Mouse (Mus musculus) midbrain, postnatal 0 days (tissue): ENCODE results near the gene Lmo2. TPM values are rescaled to one million over a fixed set of nuclear protein-coding genes. Genes with fewer than 3 reads are reported as not detected.
A peak's percentile ranks its signal among the peaks of the same experiment; 100 is the strongest.

Source experiments
- ATAC-seq: fragments of 200-750 bp; cut with Nextera tagmentation; 2 replicates; pipeline ENCODE4 v1.8.0; 2017; ENCODE audit warnings: moderate number of reproducible peaks, mild to moderate bottlenecking, moderate TSS enrichment, moderate library complexity; ENCODE audit not compliant: low FRiP score
- DNase-seq: peaks from one replicate; pipeline ENCODE4 v3.0.0-alpha.2; 2015; ENCODE audit warnings: low spot score
- H3K27ac ChIP-seq: fragments of 300-500 bp; sonication (generic); 2 replicates; pipeline ENCODE4 v1.5.1; 2014; ENCODE audit warnings: low read depth, mild to moderate bottlenecking, low read length, mixed read lengths
- H3K27me3 ChIP-seq: fragments of 300-500 bp; sonication (generic); 2 replicates; pipeline ENCODE4 v1.6.1; 2014; ENCODE audit warnings: low read length, control low read depth, mixed read lengths; ENCODE audit not compliant: insufficient read depth
- H3K36me3 ChIP-seq: fragments of 300-500 bp; sonication (generic); 2 replicates; pipeline ENCODE4 v1.6.1; 2014; ENCODE audit warnings: low read length, control low read depth, mixed read lengths; ENCODE audit not compliant: insufficient read depth
- H3K4me1 ChIP-seq: fragments of 300-500 bp; sonication (generic); 2 replicates; pipeline ENCODE4 v1.6.1; 2014; ENCODE audit warnings: mild to moderate bottlenecking, control low read depth, antibody characterized with exemption, low read length, mixed read lengths; ENCODE audit not compliant: insufficient read depth
- H3K4me2 ChIP-seq: fragments of 300-500 bp; sonication (generic); 2 replicates; pipeline ENCODE4 v1.6.1; 2014; ENCODE audit warnings: low read depth, mild to moderate bottlenecking, low read length, mixed read lengths; ENCODE audit not compliant: poor library complexity, severe bottlenecking
- H3K4me3 ChIP-seq: fragments of 300-500 bp; sonication (generic); 2 replicates; pipeline ENCODE4 v1.5.1; 2014; ENCODE audit warnings: low read depth, mild to moderate bottlenecking, low read length, moderate library complexity
- H3K9ac ChIP-seq: fragments of 300-500 bp; sonication (generic); replicated peaks from 2 replicates; pipeline ENCODE4 v1.6.1; 2014; ENCODE audit warnings: mild to moderate bottlenecking, low read length, moderate library complexity, mixed read lengths; ENCODE audit not compliant: poor library complexity, severe bottlenecking
- H3K9me3 ChIP-seq: fragments of 300-500 bp; sonication (generic); 2 replicates; pipeline ENCODE4 v1.6.1; 2016; ENCODE audit warnings: low read length, control low read depth
- CTCF ChIP-seq: IDR thresholded peaks from 2 replicates; pipeline ENCODE4 v1.5.1; 2016; ENCODE audit warnings: antibody characterized with exemption, mild to moderate bottlenecking
- WGBS: fragments of 180-500 bp; shearing (Covaris S2); extraction: QIAGEN DNeasy Blood & Tissue Kit; methylation state at CpG from one replicate; pipeline ENCODE4 v1.1.7; 2014; 5-methylcytosine and 5-hydroxymethylcytosine counted together
- polyA plus RNA-seq: library from polyadenylated mRNA; unstranded; fragments of >200 nt; fragmentation: Nextera tagmentation; extraction: Ambion mirVana; gene quantifications from 2 replicates; pipeline ENCODE4 v1.2.1, GENCODE M21; 2015
- total RNA-seq: library from RNA; depleted of rRNA; stranded (reverse); fragments of >200 nt; gene quantifications from 2 replicates; pipeline ENCODE4 v1.2.3, GENCODE M21; 2014

Lmo2 gene
- total and polyA plus RNA-seq, 2 experiments from 2014 or later, result 16.1 to 22.9 TPM

DNA sequence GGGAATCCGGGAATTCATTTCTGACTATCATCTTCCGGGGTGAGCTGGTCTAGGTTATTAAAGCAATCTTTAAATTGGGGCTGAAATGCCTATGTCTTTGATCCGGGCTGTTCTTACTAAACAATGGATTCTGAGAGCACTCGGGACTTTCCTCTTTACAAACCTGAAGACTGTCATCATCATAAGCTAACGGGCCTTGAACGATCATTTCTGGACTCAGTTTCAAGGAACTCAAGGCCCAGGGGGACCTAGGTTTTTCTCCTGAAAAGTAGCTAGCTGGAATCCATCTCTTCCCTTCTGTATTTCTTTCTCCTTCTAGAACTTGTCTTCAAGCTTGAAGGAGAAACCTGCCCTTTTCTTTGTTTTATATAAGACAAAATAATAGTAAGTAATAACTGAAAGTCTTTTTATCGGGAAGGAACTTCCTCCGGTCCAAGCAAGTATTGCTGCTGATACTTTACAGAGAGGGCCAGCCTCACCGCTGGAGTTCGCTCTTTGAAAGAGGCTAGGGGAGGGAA is 11.2 kb downstream of the Lmo2 start:
- peak overlapping the region; percentile 75; the same call in 1 of the 2 replicates for H3K27ac ChIP-seq
- no peaks in the 10 kb centered on the region for H3K4me1 ChIP-seq
- no peak for ATAC-seq
- no peak for TF ChIP-seq CTCF
- H3K4me2 ChIP-seq, result peak overlapping the region; percentile 92
- WGBS, result 19% methylated on average over 10 of the region's 10 CpGs
- peak overlapping the region; percentile 84 for H3K9ac ChIP-seq
- no peaks in the 10 kb centered on the region for H3K36me3 ChIP-seq
- H3K27me3 ChIP-seq, result no peaks in the 10 kb centered on the region
- H3K4me3 ChIP-seq, result peak overlapping the region; percentile 91
- DNase-seq, result no peak
- H3K9me3 ChIP-seq, result no peaks in the 10 kb centered on the region

DNA sequence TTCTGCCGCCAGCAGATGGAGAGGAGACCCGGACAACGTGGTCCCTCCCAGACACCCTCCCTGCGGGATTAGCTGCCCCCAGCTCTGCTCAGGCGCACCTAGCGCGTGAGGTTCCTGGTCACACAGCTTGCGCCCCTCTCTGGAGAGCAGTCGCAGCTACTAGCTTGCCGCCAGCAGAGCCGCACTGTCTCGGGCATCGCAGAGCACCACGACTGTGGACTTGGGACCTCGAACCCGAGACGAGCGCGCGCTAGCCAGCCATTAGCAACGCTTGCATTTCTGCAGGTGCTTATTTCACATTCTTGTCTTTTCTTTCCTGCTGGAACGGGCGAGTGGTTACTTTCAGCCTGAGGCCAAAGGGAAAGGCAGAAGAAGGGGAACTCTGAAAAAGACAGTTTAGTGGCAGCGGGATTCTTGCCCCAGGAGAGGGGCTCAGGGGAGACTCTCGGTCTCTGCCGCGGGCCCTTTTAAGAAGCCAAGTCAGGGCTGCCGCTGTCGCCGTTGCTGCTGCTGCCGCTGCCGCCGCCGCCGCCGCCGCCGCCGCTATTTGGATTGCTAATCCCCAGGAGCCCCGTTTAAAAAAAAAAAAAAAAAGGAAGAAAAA is 11.8 kb downstream of the Lmo2 start:
- ATAC-seq (peak; percentile 82), DNase-seq (peak; percentile 77)
- H3K4me2 ChIP-seq, result peak overlapping the region; percentile 92
- H3K9ac ChIP-seq, result peak overlapping the region; percentile 84
- TF ChIP-seq CTCF, result peak; percentile 56
- no peaks in the 10 kb centered on the region for H3K9me3 ChIP-seq
- peak overlapping the region; percentile 91 for H3K4me3 ChIP-seq
- no peaks in the 10 kb centered on the region for H3K27me3 ChIP-seq
- H3K4me1 ChIP-seq, result no peaks in the 10 kb centered on the region
- peak overlapping the region; percentile 75; the same call in 1 of the 2 replicates for H3K27ac ChIP-seq
- WGBS, result under 1% methylated on average over 39 of the region's 40 CpGs
- no peaks in the 10 kb centered on the region for H3K36me3 ChIP-seq

DNA sequence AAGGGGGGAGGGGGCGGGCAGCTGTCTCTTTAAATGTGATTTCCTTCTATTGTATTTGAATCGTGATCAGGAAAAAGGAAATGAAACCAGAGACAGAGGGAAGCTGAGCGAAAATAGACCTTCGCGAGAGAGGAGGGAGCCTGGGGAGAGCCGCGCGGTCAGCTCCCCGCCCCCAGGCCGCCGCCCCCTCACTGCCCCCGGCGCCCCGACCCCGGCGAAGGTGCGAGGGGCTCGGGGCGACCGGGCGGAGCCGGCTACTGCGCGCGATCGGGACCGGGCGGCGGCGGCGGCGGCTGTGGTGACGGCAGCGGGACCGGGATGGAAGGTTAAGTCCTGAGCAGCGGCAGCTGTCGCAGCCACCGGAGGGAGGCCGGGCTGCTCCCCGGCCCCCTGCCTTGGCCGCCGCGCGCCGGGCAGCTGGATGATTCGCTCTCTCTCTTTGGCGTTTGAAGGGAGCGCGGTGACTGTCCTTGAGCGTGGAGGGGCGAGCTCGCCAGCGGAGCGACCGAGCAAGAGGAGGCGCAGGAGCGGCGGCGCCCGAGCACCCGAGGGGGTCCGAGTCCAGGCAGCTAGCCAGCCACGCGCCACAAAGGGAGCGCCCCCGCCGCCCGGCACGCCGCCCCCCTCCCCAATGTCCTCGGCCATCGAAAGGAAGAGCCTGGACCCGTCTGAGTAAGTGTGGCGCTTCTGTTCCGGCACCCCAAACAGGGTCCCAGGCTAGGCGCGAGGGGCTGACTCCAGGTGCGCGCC is 12.4 kb downstream of the Lmo2 start:
- DNase-seq (peak; percentile 40), ATAC-seq (peak; percentile 64)
- H3K27ac ChIP-seq, result peak overlapping the region; percentile 75
- peak overlapping the region; percentile 91 for H3K4me3 ChIP-seq
- no peaks in the 10 kb centered on the region for H3K36me3 ChIP-seq
- H3K27me3 ChIP-seq, result no peaks in the 10 kb centered on the region
- no peaks in the 10 kb centered on the region for H3K9me3 ChIP-seq
- H3K9ac ChIP-seq, result peak overlapping the region; percentile 84
- H3K4me2 ChIP-seq, result peak overlapping the region; percentile 92
- H3K4me1 ChIP-seq, result no peaks in the 10 kb centered on the region
- WGBS, result 1% methylated on average over 70 of the region's 79 CpGs
- no peak for TF ChIP-seq CTCF

DNA sequence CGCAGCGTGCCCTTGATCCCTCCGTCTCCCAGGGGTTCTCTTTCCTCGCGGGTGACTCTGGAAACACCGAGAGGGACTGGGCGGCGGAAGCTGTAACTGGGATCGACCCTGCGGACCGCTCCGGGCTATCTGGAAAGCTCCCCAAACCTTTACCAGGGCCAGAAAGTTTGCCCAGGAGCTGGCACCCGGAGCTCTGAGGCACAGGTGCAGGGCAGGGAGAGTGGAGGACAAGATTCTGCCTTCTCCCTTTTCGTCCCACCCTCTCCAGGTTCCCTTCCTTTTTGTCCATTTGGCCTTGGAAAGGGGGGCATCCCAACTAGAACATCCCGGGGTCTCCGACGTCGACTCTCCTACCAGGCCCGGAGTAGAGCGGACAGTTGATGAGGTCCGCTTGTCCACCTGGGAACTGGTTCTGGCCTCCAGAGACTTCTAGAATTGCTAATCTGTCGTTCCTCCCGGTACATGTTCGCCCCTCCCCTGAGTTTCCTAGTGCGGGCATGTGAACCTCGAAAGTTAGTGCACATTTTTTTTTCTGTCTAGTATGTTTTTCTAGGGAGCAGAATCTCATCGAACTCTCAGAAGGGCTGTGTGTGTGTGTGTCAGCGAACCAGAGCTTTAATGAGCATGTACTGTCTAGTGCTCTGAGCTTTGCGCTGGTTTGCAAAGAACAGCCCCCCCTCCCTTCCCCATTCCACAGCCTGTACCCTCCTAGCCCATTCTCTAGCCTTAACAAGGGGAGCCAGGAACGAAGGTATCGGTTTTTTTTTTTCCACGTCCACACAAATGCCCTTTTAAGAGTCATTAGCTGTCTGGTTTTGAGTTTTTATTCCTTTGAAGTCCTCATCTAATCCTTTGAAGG is 13.2 kb downstream of the Lmo2 start:
- Histone ChIP-seq H3K4me1 (no peaks in the 10 kb centered on the region), H3K9ac (peak overlapping the region; percentile 84), H3K27me3 (no peaks in the 10 kb centered on the region), H3K9me3 (no peaks in the 10 kb centered on the region), H3K4me3 (peak overlapping the region; percentile 91), H3K4me2 (peak overlapping the region; percentile 92), H3K27ac (peak overlapping the region; percentile 75; the same call in 1 of the 2 replicates), H3K36me3 (no peaks in the 10 kb centered on the region)
- no peak for TF ChIP-seq CTCF
- ATAC-seq, result no peak
- DNase-seq, result no peak
- under 1% methylated on average over 31 of the region's 32 CpGs for WGBS

DNA sequence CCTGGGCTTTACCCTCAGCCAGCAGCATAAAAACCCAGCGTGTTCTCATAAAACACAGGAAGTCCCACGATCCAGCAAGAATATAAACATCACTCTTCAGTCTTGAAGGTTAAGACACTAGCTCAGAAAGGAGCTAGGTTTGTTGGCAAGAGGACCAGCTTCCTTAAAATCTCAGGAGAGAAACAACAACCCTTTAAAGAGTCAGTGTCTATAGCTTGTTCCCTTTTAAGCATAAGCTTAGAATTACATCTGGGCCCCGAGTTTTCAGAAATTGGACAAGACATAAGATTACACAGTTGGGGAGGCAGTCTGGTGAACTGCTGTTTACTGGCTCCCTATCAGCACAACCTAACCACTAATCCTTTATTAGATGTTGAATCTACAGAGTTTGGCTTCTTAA is 14.1 kb downstream of the Lmo2 start:
- no peaks in the 10 kb centered on the region for H3K9me3 ChIP-seq
- ATAC-seq (no peak), DNase-seq (no peak)
- no peaks in the 10 kb centered on the region for H3K4me1 ChIP-seq
- H3K27me3 ChIP-seq, result no peaks in the 10 kb centered on the region
- WGBS, result 24% methylated on average over 3 of the region's 3 CpGs
- no peak overlapping the region for H3K9ac ChIP-seq
- H3K27ac ChIP-seq, result no peak overlapping the region
- peak overlapping the region; percentile 92 for H3K4me2 ChIP-seq
- peak overlapping the region; percentile 91; the same call in 1 of the 2 replicates for H3K4me3 ChIP-seq
- H3K36me3 ChIP-seq, result no peaks in the 10 kb centered on the region
- no peak for TF ChIP-seq CTCF
